Mouse (Mus musculus) embryo, embryonic 9.5 days (tissue): ENCODE results near the gene Gabra6.

Experiments
- DNase-seq: peaks from one replicate; pipeline ENCODE4 v3.0.0-alpha.2; 2017; ENCODE audit errors: extremely low spot score

Gene Gabra6

GRCm38 (mm10) chr11:42320882-42321281 lies at the start of gene Gabra6:
Gene Gabra6 (minus strand): TSS chr11:42321072.
- DNase-seq = no peak

GRCm38 (mm10) chr11:42365544-42365943 lies 44.7 kb upstream of the Gabra6 start:
- no peak for DNase-seq

- no peak for DNase-seq
Observed at GRCm38 (mm10) chr11:42332121-42332520, 11.2 kb upstream of the Gabra6 start.

GRCm38 (mm10) chr11:42326262-42326661 lies 5.4 kb upstream of the Gabra6 start:
- no peak for DNase-seq

GRCm38 (mm10) chr11:42321560-42321959 lies 688 bp upstream of the Gabra6 start:
- no peak for DNase-seq

- no peak for DNase-seq
Observed at GRCm38 (mm10) chr11:42319521-42319920, 1.4 kb downstream of the Gabra6 start.

- DNase-seq = no peak
Observed at GRCm38 (mm10) chr11:42319101-42319500, 1.8 kb downstream of the Gabra6 start.

GRCm38 (mm10) chr11:42317985-42318384 lies 2.9 kb downstream of the Gabra6 start:
- no peak for DNase-seq

- peak; percentile 30 for DNase-seq
Observed at GRCm38 (mm10) chr11:42314850-42315249, 6.0 kb downstream of the Gabra6 start.

- DNase-seq = no peak
Observed at GRCm38 (mm10) chr11:42310892-42311291, 10.0 kb downstream of the Gabra6 start.

- no peak for DNase-seq
Observed at GRCm38 (mm10) chr11:42309086-42309485, 11.8 kb downstream of the Gabra6 start.

GRCm38 (mm10) chr11:42306095-42306494 lies 14.8 kb downstream of the Gabra6 start:
- no peak for DNase-seq

GRCm38 (mm10) chr11:42258978-42259377 lies 61.9 kb downstream of the Gabra6 start:
- DNase-seq = no peak
